Mouse (Mus musculus): ENCODE data around the gene Etnk2.
A peak's percentile ranks its signal among the peaks of the same experiment; 100 is the strongest.

Etnk2 gene

GRCm38 (mm10) chr1:133353371-133353809, 10.0 kb upstream of the Etnk2 start:
- peak; percentile 92 to 94 for DNase-seq

- DNase-seq = no peak
These were observed 7.9 kb upstream of the Etnk2 start for GRCm38 (mm10) chr1:133355469-133355868.

- DNase-seq = no peak
These were observed 7.5 kb upstream of the Etnk2 start for GRCm38 (mm10) chr1:133355912-133356311.

GRCm38 (mm10) chr1:133356330-133356729, 7.0 kb upstream of the Etnk2 start:
- no peak for DNase-seq

- DNase-seq = no peak
These were observed 2.4 kb upstream of the Etnk2 start for GRCm38 (mm10) chr1:133361006-133361405.

- DNase-seq = no peak
These were observed 1.3 kb upstream of the Etnk2 start for GRCm38 (mm10) chr1:133362103-133362502.

GRCm38 (mm10) chr1:133364022-133364630, 754 bp downstream of the Etnk2 start:
- no peak for DNase-seq

GRCm38 (mm10) chr1:133364890-133365289, 1.5 kb downstream of the Etnk2 start:
- DNase-seq = no peak

GRCm38 (mm10) chr1:133366951-133367605, 3.7 kb downstream of the Etnk2 start:
- no peak for DNase-seq

GRCm38 (mm10) chr1:133367606-133368488, 4.5 kb downstream of the Etnk2 start:
- peak; percentile 50 to 63 for DNase-seq

GRCm38 (mm10) chr1:133368644-133369043, 5.3 kb downstream of the Etnk2 start:
- DNase-seq = peak; percentile 79 to 83

- DNase-seq = peak; percentile 50 to 66
These were observed 7.0 kb downstream of the Etnk2 start for GRCm38 (mm10) chr1:133370352-133370751.

GRCm38 (mm10) chr1:133371431-133371830, 8.1 kb downstream of the Etnk2 start:
- no peak for DNase-seq

- DNase-seq = no peak
These were observed 8.7 kb downstream of the Etnk2 start for GRCm38 (mm10) chr1:133372113-133372512.

- no peak for DNase-seq
These were observed 12.4 kb downstream of the Etnk2 start for GRCm38 (mm10) chr1:133375696-133376346.

- DNase-seq = no peak
These were observed 14.2 kb downstream of the Etnk2 start for GRCm38 (mm10) chr1:133377547-133377946.

GRCm38 (mm10) chr1:133379254-133379985, 16.0 kb downstream of the Etnk2 start:
- peak in 1 of 2 experiments; percentile 48 for DNase-seq

- no peak for DNase-seq
These were observed 16.6 kb downstream of the Etnk2 start for GRCm38 (mm10) chr1:133379986-133380320.

- DNase-seq = peak; percentile 69 to 83
These were observed 17.1 kb downstream of the Etnk2 start for GRCm38 (mm10) chr1:133380347-133381065.

- peak; percentile 90 to 93 for DNase-seq
These were observed 18.6 kb downstream of the Etnk2 start for GRCm38 (mm10) chr1:133382008-133382407.

- DNase-seq = no peak
These were observed 19.3 kb downstream of the Etnk2 start for GRCm38 (mm10) chr1:133382552-133383155.

Measured in cerebellum, postnatal 10 days (tissue).